ENCODE assay signal across 9 mouse cellular contexts in the genomic region with DNA sequence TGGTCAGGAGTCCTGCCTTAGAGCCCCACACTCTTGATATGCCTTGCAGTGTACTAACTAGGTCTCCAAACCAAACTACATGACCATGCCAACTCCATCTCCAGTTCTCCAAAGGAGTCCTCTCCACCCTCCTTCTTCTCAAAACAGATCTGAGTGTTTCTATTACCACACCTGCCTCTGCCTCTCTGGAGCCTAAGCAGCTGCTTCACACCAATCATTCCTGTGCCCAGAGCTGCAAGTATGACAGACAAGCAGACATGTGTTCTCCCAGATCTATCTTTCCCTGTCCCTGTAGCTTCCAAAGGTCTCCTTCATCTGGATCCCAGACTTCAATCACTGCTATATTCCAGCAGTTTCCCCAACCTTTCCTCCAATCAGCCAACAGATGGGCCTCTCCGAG. TPM values are rescaled to one million over a fixed set of nuclear protein-coding genes. Genes with fewer than 3 reads are reported as not detected.
DNase-seq lines count a peak whose midpoint lies in the region; ATAC-seq and TF ChIP-seq lines count a peak whose summit lies in the region.
"Had no signal": no experiment of that assay in that cellular context is flagged by ENCODE, and none has a peak within 500 bp of the region (broad histone marks: within the 10 kb centered on the region; RNA-seq: fewer than 3 reads in every experiment).

No protein-coding gene starts in this region.

- TF ChIP-seq POLR2A in lung, adult 2 months (IDR thresholded peaks at IDR 0.05; ENCODE audit: borderline replicate concordance, extremely low read depth, low read depth, low read length) = no peak

- H3K4me3 ChIP-seq in lung, adult 2 months (replicated peaks; ENCODE audit: extremely low read depth, low read depth, low read length) = peak overlapping the region; percentile 96
- peak overlapping the region; percentile 76 for H3K4me3 ChIP-seq in embryonic facial prominence, embryonic 13.5 days
- peak overlapping the region; percentile 76 for H3K4me3 ChIP-seq in intestine, embryonic 15.5 days (replicated peaks)
- H3K4me3 ChIP-seq in neural tube, embryonic 12.5 days = peak overlapping the region; percentile 73

- no peak for ATAC-seq in embryonic facial prominence, embryonic 13.5 days (ENCODE audit: insufficient number of reproducible peaks, insufficient read depth, low FRiP score, low TSS enrichment, low read depth)
- no peak for ATAC-seq in intestine, embryonic 15.5 days
- no peak for ATAC-seq in neural tube, embryonic 12.5 days (ENCODE audit: low FRiP score, low read depth)

- H3K27ac ChIP-seq in embryonic facial prominence, embryonic 13.5 days = no peak overlapping the region; the same call in 1 of the 2 replicates
- H3K27ac ChIP-seq in intestine, embryonic 15.5 days = peak overlapping the region; percentile 85; the same call in 1 of the 2 replicates
- H3K27ac ChIP-seq in neural tube, embryonic 12.5 days = no peak overlapping the region

- H3K4me1 ChIP-seq in lung, adult 2 months (ENCODE audit: control insufficient read depth, insufficient read depth, low read length) = peaks cover 12% of the 10 kb centered on the region; the same call in 1 of the 2 replicates
- peaks cover 31% of the 10 kb centered on the region for H3K4me1 ChIP-seq in embryonic facial prominence, embryonic 13.5 days
- peaks cover 26% of the 10 kb centered on the region for H3K4me1 ChIP-seq in intestine, embryonic 15.5 days (replicated peaks)
- peaks cover 26% of the 10 kb centered on the region for H3K4me1 ChIP-seq in neural tube, embryonic 12.5 days

- peak overlapping the region; percentile 86 for H3K9ac ChIP-seq in embryonic facial prominence, embryonic 13.5 days
- H3K9ac ChIP-seq in intestine, embryonic 15.5 days = peak overlapping the region; percentile 61
- peak overlapping the region; percentile 64 for H3K9ac ChIP-seq in neural tube, embryonic 12.5 days

- DNase-seq in lung, adult 2 months = no peak
- DNase-seq in lung, postnatal 25 days (ENCODE audit: low spot score) = no peak
- no peak for DNase-seq in urinary bladder, postnatal 4 days (ENCODE audit: low spot score in 2 of 2)
- no peak for DNase-seq in urinary bladder, postnatal 36 days (ENCODE audit: low spot score in 2 of 2)
- no peak for DNase-seq in spleen, postnatal 14 days (ENCODE audit: low spot score in 2 of 2)
- DNase-seq: kidney, postnatal 10 days had no signal

- H3K36me3 ChIP-seq in embryonic facial prominence, embryonic 13.5 days = peaks cover 34% of the 10 kb centered on the region
- peaks cover 8% of the 10 kb centered on the region; the same call in 1 of the 2 replicates for H3K36me3 ChIP-seq in intestine, embryonic 15.5 days
- peaks cover 28% of the 10 kb centered on the region for H3K36me3 ChIP-seq in neural tube, embryonic 12.5 days

- TF ChIP-seq CTCF in lung, adult 2 months (IDR thresholded peaks at IDR 0.05; ENCODE audit: insufficient read depth, low read length) = no peak

- peak overlapping the region; percentile 96 for H3K4me2 ChIP-seq in embryonic facial prominence, embryonic 13.5 days
- H3K4me2 ChIP-seq in intestine, embryonic 15.5 days (replicated peaks) = peak overlapping the region; percentile 75
- H3K4me2 ChIP-seq in neural tube, embryonic 12.5 days (replicated peaks) = peak overlapping the region; percentile 94

- 13% methylated on average over 1 of the region's 1 CpGs for WGBS in lung, adult 2 months
- 34% methylated on average over 1 of the region's 1 CpGs for WGBS in embryonic facial prominence, embryonic 13.5 days
- WGBS in intestine, embryonic 15.5 days = 23% methylated on average over 1 of the region's 1 CpGs
- 42% methylated on average over 1 of the region's 1 CpGs for WGBS in neural tube, embryonic 12.5 days

- no peaks in the 10 kb centered on the region for H3K9me3 ChIP-seq in embryonic facial prominence, embryonic 13.5 days
- H3K9me3 ChIP-seq in intestine, embryonic 15.5 days = no peaks in the 10 kb centered on the region
- H3K9me3 ChIP-seq in neural tube, embryonic 12.5 days = no peaks in the 10 kb centered on the region

- no peaks in the 10 kb centered on the region for H3K27me3 ChIP-seq in embryonic facial prominence, embryonic 13.5 days
- H3K27me3 ChIP-seq in intestine, embryonic 15.5 days (replicated peaks) = no peaks in the 10 kb centered on the region
- no peaks in the 10 kb centered on the region for H3K27me3 ChIP-seq in neural tube, embryonic 12.5 days (replicated peaks)

RNA-seq across cellular contexts. Expression of gene Tacc3, which starts 1.2 kb away (rescaled TPM):
- polyA plus RNA-seq in lung, adult 2 months (2012; rRNA removed) = 3.1 and 5.3 TPM in 2 replicates
- 207 and 208 TPM in 2 replicates for polyA plus RNA-seq in embryonic facial prominence, embryonic 13.5 days (2015; fragmentation: Nextera tagmentation; extraction: Ambion mirVana)
- 148 and 172 TPM in 2 replicates for polyA plus RNA-seq in intestine, embryonic 15.5 days (2015; fragmentation: Nextera tagmentation; extraction: Ambion mirVana)
- 150 and 160 TPM in 2 replicates for polyA plus RNA-seq in neural tube, embryonic 12.5 days (2016; fragmentation: Nextera tagmentation; extraction: Ambion mirVana)

RNA-seq across cellular contexts. Expression of gene Tmem129, which starts 1.5 kb away (rescaled TPM):
- 41.5 and 46.1 TPM in 2 replicates for polyA plus RNA-seq in lung, adult 2 months (2012; rRNA removed)
- polyA plus RNA-seq in embryonic facial prominence, embryonic 13.5 days (2015; fragmentation: Nextera tagmentation; extraction: Ambion mirVana) = 39.9 and 40.0 TPM in 2 replicates
- polyA plus RNA-seq in intestine, embryonic 15.5 days (2015; fragmentation: Nextera tagmentation; extraction: Ambion mirVana) = 31.8 and 33.1 TPM in 2 replicates
- polyA plus RNA-seq in neural tube, embryonic 12.5 days (2016; fragmentation: Nextera tagmentation; extraction: Ambion mirVana) = 30.3 and 31.5 TPM in 2 replicates

RNA-seq across cellular contexts. Expression of gene Slbp, which starts 4.4 kb away (rescaled TPM):
- polyA plus RNA-seq in lung, adult 2 months (2012; rRNA removed) = 20.4 and 21.3 TPM in 2 replicates
- 246 and 251 TPM in 2 replicates for polyA plus RNA-seq in embryonic facial prominence, embryonic 13.5 days (2015; fragmentation: Nextera tagmentation; extraction: Ambion mirVana)
- polyA plus RNA-seq in intestine, embryonic 15.5 days (2015; fragmentation: Nextera tagmentation; extraction: Ambion mirVana) = 196 and 228 TPM in 2 replicates
- polyA plus RNA-seq in neural tube, embryonic 12.5 days (2016; fragmentation: Nextera tagmentation; extraction: Ambion mirVana) = 183 and 184 TPM in 2 replicates

RNA-seq across cellular contexts. Expression of gene Gm9903, which starts 27.0 kb away (rescaled TPM):
- 0.52 and 0.73 TPM in 2 replicates for polyA plus RNA-seq in lung, adult 2 months (2012; rRNA removed)
- 0.38 and 0.44 TPM in 2 replicates for polyA plus RNA-seq in embryonic facial prominence, embryonic 13.5 days (2015; fragmentation: Nextera tagmentation; extraction: Ambion mirVana)
- polyA plus RNA-seq in intestine, embryonic 15.5 days (2015; fragmentation: Nextera tagmentation; extraction: Ambion mirVana) = 0.26 and 0.30 TPM in 2 replicates
- polyA plus RNA-seq in neural tube, embryonic 12.5 days (2016; fragmentation: Nextera tagmentation; extraction: Ambion mirVana) = 0.49 and 0.61 TPM in 2 replicates

RNA-seq across cellular contexts. Expression of gene Fam53a, which starts 27.3 kb away (rescaled TPM):
- 37.2 and 39.8 TPM in 2 replicates for polyA plus RNA-seq in lung, adult 2 months (2012; rRNA removed)
- polyA plus RNA-seq in embryonic facial prominence, embryonic 13.5 days (2015; fragmentation: Nextera tagmentation; extraction: Ambion mirVana) = 63.3 and 67.7 TPM in 2 replicates
- polyA plus RNA-seq in intestine, embryonic 15.5 days (2015; fragmentation: Nextera tagmentation; extraction: Ambion mirVana) = 51.7 and 52.7 TPM in 2 replicates
- 46.4 and 49.3 TPM in 2 replicates for polyA plus RNA-seq in neural tube, embryonic 12.5 days (2016; fragmentation: Nextera tagmentation; extraction: Ambion mirVana)

Comparison
In these comparisons a context has a peak if more than half of its experiments do, and no peak if none do; other contexts are left out.
1. RNA of gene Tacc3, which starts 1.2 kb away (polyA plus RNA-seq): 207 to 208 TPM in embryonic facial prominence, embryonic 13.5 days, 148 to 172 TPM in intestine, embryonic 15.5 days and 150 to 160 TPM in neural tube, embryonic 12.5 days; 3.1 to 5.3 TPM in lung, adult 2 months; every median in the first group is over 10 times any median in the second.
2. Peak in every context shown above with its lines, with median percentiles within 50 percentile points of each other: H3K4me3 ChIP-seq, H3K4me2 ChIP-seq and H3K9ac ChIP-seq.